Mouse (Mus musculus) megakaryocyte, embryonic 14.5 days (primary cell): ENCODE results near the gene Faf2.

ENCODE experiments used
- FLI1 ChIP-seq: IDR thresholded peaks from 2 replicates; pipeline ENCODE4 v1.6.1; 2012; ENCODE audit warnings: low read length, inconsistent platforms, mixed read lengths
- GATA1 ChIP-seq: IDR thresholded peaks from 3 replicates; pipeline ENCODE4 v1.6.1; 2012; ENCODE audit warnings: mixed read lengths, low read length, inconsistent platforms, borderline replicate concordance

- TF ChIP-seq GATA1 (no peak), FLI1 (no peak)
Observed at GRCm38 (mm10) chr13:54608666-54609065, 12.9 kb upstream of the Faf2 start.
